Mouse (Mus musculus) lung, postnatal 14 days (tissue): ENCODE results near the gene Bod1.

Source experiments
- DNase-seq: peaks from one replicate; pipeline ENCODE4 v3.0.0; 2021

Bod1 gene

DNA sequence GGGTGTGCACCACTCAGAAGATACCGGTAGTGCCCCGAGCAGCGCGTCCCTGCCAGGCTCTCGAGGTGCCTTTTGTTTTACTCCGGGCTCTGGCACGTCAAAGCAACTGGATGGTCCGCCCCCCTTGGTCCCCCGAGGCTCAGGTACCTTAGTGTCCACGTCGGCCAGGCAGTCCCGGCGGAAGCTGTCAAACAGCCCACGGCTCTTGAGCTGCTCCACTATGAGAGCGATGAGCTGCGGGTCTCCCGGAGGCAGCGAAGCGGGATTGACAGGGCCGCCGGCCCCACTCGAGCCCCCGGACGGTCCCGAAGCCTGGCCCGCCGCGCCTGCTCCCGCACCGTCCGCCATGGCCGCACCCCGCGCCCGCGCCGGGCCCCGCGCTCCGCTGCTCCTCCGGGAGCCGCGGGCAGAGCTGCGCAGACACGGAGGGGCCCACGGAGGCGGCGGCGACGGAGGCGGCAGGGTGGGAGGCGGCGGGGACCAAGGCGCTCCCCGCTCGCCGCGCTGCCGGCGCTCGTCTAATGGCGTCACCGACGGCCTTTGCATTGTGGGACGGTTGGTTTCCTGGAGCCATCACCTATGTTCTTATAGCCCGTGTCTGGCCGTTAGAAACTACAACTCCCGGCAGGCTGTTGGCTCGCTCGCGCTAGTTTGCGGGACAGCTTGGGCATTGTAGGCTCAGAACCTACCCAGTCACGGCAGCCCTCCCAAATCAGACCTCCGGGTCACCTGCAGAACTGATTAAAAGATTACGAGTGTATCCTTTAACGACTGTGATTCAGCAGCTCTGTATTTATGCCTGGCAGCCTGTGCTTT, at the start of gene Bod1:
Gene Bod1 (minus strand): TSS at position 532 of the 816 bp plus-strand sequence.
- peak; percentile 92 for DNase-seq

DNA sequence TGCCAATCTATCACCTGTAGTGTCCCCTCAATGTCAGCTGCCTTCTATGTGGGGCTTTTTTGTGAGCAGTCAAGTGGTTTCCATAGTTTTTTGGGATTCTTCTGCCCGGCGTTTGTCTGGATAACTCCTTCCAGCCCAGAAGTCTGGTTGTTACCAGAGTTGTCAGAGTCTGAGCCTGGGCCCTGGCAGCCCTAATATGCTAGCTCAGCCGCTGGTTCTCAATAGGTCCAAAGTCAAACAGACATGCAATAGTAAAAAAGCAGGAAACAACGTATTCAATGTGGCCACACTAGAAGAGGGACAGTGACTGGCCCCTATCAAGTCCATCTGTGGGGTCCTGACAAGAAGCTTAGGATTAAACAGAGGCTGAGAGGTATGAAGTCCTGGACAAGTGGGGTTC, 47.4 kb upstream of the Bod1 start:
- no peak for DNase-seq

DNA sequence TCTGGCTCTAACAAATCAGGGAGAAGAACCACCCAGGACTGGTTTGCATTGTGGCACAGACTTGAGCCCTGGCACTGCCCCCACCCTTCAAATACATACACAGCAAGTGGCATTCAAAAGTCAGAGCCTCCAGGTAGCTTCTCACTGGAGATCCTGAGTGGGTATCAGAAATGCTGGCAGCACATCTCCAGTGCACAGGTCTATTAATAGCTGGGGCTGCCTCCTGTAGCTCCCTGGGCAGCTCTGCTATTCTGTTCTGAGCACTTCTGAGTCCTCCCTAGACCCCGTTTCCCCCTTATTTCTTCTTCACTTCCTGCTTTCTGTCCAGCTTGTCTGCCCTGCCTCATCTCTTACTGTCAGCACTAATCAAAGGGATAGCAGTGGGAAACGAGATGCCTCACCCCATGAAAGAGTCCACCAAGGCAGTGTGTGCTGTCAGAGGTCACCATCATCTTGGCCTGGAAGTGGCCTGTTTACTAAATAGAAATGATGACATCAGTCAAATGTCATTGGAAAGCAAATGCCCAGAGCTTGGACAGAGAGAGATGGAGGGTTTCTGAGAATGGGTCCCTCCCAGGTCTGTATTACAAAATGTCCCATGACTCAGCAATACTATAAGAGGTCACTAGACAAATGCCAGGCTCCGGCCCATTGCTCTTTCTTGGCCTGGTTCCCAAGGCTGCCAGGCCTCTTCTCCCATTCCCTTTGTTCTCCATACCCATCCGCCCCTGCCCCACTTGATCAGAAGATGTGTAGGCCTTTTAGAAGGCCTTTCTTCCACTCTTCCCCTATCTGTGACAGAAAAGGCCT, 46.4 kb upstream of the Bod1 start:
- no peak for DNase-seq

DNA sequence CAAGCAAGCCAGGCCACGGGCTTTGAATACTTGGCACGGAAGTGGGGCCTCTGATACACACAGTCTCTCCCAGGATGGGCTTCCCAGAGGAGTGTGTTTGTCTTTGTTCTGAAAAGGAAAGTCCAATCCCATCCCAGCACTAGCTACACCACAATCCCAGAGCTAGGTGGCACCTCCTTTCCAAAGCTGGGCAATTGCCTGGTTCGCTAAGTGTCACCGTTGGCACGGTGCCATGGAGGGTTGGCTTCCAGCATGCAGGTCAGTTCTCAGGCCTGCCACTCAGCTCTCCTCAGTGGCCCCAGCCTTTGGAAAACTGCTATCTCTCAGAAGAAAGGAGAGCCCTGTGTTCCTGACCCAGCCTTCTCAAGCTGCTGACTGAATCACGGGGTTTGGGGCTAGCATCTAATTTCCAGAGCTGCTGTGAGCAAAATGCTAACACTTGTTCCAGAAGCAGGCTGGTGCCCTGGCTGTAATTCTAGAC, 42.0 kb upstream of the Bod1 start:
- DNase-seq, result peak; percentile 73

DNA sequence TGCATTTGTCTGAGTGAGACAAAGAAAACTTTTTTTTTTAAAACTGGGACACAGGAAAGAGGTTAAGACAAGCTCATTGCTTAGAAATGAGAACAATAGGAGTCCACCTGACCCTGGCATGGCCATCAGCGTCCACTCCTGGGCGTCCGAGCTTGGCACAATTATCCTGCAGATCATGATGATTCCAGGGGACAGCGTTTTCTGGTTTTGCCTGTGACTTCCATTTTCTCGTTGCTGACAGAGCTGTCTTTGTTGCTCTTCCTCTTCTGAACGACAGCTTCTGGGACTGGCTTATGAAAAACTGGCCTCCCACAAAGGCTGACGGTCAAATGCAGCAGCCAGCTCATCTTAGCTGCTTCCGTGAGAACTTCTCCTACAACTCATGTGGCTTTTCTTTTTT, 41.4 kb upstream of the Bod1 start:
- no peak for DNase-seq

DNA sequence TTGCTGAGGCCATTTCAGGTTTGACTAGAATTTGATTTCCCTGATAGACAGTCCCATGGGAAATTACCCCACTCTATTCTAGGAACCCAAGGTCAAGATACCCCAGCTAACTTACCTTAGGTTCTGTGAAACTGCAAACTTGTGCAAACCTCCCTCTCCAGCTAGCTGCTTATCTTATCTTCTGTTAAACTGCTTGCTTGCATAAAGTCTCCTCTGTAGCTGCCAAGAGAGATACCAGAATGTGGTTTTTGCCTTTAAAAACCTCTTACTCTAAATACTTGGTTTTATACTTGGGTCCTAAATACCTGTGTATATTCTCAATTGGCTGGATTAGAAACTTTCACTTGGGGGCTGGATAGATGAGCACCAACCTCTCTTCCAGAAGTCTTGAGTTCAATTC, 36.1 kb upstream of the Bod1 start:
- no peak for DNase-seq

DNA sequence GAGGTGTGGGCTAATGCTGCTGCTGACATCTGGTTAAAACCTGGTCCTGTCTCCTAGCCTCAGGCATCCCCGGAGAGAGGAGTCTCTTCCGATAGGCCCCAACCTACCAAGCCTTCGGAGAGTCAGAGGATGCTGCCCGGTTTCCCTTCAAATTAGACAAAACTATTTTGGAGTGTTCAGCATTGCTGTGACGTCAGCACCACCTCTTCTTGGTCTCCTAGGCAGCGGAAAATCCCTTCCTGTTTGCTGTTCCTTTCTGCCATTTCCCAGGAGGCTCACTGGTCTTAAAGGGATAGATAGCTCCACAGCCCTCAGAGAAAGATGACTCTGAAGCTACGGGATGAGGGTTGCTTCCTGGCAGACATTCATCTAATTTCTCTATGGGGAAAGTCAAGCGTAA, 31.5 kb upstream of the Bod1 start:
- DNase-seq, result no peak

DNA sequence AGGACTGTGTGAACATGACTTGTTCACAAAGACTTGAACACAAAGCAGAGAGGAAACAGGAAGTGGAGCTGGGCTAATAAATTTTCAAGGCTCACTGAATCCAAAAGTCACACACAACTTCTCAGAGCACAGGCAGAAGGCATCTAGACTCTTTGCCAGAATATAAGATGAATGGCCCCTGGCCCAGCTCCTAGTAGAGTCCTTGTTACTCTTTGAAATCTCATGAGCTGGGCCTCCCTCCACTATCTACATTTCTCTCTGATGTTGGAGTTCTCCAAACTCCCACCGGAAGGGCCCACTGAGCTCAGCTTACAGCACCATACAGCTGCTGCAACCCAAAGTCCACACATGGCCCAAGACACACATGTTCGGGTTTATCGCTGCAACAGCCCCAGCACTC, 30.2 kb upstream of the Bod1 start:
- DNase-seq, result no peak

DNA sequence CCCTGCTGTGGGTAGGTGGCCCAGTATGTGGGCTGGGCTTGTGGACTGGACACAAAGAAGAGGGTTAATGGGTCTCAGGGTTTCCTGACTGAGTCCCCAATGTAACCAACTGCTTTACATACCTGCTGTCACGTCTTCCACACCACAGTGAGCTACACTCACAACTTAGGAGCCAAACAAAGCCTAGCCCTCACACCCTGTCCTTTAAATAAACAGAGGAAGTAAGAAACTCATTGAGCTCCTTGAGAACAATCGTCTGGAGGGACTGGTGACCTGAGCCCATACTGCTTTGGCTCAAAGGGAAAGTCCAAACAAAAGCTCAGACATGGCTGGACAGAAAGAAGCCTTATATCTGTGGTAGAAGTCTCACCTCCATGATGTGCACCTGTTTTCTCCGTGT, 27.8 kb upstream of the Bod1 start:
- no peak for DNase-seq

DNA sequence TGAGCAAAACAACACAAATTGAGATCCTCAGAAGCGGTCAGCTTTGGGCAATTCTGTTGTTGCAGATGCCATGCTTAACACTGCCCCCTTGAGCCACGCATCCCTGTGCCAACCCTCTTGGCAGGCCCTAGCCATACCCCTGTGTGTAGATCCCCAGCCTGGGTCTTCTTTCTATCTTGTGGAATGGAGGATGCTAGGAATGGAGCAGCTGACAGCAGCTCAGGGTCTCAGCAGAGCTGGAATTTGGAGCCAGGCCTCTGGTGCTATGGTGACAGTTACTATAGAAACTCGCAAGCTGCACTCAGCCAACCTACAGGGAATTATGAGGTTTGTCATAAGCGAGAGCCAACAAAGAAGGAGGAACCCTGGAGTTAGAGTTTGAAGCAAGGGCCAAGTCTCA, 23.1 kb upstream of the Bod1 start:
- DNase-seq, result no peak

DNA sequence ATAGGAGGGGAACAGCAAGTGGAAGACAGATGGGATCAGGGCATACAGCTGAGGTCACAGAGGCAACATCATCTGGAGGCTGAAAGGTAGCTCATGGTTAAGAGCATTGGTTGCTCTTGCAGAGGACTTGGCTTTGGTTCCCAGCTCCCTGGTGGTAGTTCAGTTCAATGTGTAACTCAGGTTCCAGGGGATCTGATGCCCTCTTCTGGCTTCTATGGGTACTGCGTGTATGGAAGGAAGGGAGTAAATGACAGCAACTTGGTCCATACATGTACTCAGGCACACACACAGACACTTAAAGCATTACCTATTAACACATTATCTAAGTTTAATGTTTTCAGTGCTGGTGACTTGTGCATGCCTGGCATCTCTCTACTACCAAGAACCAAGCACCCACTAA, 22.4 kb upstream of the Bod1 start:
- no peak for DNase-seq

DNA sequence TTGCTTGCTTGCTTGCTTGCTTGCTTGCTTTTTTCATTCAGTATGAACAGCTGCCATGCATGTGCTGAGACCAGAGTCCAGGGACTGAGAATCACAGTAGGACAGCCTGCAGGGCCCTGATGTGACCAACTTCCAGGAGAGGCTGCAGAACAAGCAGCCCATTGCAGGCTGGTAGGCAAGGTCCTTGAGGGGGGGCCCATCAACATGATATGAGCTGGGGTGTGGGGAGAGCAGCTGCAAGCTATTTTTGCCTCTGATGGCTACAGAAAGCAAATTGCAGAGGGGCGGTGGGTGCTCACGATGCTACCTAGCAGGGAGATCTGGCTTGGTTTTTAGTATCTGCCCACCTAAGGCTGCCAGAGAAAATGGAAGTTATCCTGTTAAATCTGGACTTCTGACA, 21.6 kb upstream of the Bod1 start:
- DNase-seq, result no peak

DNA sequence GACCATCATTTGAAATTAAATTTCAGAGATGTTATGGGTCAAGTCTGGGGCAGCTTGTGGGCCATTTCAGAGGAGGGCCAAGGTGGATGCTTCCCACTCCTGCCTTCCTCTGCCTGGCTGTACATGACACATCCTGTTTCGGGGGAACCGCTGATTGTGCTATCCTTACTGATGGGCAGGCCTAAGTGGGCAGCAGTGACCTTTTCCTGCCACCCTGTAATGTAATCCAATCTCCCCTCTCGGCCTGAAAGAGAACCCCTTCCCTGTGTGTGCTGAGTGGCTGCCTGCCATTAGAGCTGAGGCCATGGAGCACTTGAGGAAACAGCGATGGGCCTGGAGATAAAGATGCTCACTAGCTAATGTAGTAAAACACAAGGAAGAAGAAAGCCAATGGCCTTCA, 17.3 kb upstream of the Bod1 start:
- no peak for DNase-seq

DNA sequence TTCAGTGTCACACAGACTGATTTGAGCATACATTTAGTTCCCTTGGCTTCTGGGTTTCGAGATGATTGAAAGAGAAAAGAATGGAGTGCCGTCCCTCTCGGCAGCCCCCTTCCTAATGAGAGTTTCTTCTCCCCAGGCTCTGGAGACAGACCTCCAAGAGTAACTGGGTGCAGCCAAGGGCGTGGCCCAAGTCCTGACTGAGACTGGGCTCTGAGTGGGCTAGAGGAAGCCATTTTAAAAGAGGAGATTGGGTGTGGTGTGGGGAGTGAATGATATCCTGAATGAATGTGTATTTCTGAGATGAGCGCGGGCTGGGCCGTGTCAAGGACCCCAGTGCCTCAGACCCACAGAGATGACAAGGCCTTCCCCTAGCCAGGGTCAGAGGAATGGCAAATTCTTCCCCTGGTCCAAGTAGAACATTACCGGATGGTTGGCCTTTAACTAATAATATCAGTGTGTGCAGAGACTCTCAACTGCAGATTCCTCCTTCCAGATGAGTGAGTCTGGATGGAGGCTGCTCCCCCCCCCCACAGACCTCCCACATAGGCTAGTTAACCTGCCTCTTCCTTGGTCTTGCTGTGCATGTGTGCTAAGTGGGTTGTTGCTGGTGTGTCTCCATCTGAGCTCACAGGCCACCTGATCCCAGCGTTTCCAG, 13.4 kb upstream of the Bod1 start:
- no peak for DNase-seq

DNA sequence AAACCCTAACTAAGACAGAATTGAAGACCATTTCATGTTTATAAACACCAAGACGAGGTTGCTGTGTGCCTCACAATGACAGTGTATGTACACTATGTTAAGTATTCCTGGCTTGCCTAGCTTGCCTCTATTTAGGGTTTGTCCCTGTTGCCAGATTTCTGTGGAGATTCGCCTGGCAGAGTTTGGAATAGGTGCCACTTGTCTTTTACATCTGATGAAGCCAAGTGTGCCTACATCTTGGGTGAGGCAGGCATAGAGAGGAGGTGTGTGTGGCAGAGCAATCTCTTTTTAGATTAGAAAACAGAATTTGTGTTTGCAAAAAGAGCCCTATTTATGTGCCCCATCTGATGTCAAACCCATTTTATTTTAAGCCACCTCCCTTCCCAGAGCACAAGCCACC, 12.4 kb upstream of the Bod1 start:
- no peak for DNase-seq

DNA sequence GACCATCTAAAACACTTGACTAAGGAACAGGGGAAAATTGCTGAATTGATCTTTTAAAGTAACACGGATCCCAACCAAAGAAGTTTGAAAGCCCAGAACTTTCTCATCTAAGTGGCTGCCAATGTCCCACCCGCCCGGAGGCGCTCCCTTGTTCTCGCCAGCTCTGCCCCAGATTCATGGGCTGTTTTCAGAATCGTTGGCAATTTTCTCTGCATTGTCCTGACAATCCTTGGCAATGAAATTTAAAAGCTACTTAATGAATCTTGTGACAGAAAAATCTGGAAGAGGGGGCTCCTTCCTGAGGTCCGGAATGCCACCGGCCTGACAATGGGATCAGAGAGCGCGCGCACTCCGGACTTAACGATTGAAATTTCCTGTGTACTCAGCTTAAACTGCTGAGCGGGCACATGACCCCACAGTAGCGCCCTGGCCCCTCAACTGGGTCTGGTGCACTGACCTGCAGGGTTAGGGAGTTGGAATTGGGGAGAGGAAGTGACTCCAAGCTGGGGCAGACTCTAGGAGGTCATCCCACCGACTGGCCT, 8.2 kb upstream of the Bod1 start:
- no peak for DNase-seq

DNA sequence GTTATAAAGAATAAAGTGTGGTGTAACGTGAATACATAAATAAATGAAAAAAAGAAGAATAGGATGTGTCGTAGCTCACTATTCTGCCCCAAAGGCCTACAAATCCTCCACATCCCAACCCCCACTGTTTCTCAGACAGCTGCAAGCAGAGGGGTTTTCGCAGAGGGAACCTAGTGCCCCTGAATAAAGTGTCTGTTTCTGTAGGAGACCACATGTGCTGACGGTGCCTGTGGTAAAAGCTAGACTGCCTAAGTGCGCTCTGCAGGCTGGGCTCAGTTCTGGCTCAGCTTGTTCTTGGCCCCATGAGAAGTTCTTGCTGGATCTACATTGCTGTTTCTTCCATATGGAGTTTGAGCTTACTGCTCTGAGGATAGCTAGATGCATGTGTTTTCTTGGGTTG, 5.6 kb upstream of the Bod1 start:
- no peak for DNase-seq

DNA sequence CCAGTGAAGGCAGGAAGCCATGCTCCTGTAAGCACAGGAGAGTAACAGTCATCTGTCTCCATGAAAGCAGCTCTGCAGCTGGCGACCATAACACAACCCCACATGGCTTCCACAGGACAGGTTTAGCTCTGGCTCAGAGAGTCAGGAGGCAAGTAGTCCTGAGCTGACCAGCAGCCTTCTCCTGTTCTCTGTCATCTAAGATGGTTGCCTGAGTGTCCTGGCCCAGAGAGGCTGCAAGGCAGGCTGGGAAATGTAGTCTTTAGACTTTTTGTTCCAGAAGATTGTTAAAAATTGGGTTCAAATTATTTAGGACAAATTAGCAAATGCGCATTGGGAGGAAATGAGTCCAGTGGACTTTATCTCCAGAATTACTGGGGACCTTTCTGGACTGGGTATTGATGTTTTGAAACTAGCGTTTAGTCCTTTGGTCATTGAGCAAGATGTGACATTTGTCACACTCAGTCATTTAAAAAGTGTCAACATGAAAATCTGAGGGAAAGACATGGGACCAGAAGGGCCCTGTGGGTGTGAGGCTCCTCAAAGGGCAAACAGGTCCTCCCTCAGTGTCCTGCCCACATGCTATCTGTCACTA, 5.1 kb upstream of the Bod1 start:
- no peak for DNase-seq

DNA sequence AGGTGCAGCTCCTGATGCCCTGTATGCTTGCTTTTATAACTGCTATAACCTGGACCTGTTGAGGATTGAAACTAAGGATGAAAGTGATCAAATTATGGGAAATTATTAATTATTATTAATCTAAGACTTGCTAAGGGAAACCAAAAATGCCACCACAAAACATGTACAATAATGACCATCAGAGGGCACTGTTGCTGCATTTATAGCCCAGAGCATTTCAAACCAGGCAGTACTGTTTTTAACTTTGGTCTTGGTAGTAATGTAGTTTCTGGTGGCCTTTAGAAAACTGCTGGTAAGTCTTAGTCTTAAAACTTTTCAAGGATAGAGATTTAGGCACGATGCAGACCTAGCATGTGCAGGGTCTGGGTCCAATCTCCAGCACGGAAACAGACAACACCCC, 3.7 kb upstream of the Bod1 start:
- peak; percentile 65 for DNase-seq

DNA sequence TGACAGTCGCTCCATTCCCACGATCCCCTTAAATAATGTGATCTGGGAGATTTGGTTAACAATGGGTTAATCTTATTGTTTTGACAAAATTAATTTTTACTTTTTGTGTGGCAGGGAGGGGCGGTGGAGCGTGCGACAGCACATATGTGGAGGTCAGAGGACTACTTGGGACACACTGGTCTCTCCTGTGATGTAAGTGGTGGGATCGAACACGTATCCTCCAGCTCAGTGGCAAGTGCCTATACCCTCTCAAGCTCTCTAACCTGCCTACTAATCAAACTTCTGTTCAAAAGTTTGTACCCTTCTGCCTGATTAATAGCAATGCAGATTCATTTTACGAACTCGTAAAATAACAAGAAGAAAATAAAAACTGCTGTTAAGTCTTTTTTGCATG, 482 bp upstream of the Bod1 start:
- no peak for DNase-seq

DNA sequence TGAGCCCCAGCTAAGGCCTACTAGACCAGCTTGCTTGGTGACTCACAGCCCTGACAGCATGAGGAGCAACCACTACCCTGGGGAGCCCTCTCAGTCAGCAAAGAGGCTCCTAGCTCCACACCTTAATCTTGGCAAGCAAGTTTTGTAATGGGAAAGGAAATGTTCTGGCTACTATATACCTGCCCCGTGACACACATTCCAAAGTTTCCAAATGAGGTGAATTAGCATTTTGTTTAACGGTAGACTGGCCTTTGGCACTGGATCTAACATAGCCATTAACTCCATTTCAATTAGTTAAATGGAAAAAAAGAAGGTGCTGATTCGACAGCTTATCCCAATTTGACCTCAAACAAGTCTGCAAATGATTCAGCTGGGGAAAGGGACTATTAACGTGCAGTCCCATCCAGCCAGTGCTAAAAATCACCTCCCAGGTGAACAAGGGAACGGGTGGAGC, 1.2 kb downstream of the Bod1 start:
- no peak for DNase-seq

DNA sequence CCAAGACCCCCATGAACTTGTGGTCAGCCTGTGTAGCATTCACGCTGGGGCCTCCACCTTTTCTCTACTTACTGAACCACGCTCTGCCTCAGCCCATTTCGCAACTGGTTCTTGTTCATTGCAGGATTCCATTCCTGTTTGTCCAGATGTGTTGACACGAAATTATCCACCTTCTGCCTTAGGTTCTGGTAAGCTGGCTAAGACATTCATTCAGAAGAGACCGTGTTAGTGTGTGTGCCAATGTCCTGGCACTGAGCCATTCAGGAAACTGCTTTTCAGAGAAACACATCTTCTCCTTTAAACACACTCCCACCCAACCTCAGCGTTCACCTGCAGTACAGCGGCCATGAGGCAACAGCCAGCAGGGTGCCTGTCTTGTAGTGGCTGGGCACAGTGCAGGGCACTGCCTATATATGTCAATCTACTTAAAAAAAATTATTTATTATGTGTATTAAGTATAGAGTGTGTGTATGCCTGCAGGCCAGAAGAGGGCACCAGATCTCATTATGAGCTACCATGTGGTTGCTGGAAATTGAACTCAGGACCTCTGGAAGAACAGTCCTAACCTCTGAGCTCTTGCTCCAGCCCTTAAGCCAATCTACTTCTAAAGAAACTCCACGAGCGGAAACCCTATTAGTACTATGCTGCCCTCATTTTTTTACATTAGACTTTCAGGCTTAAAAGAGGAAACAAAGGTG, 2.4 kb downstream of the Bod1 start:
- no peak for DNase-seq
